Mouse (Mus musculus) urinary bladder, postnatal 14 days (tissue): ENCODE measurements around the gene Mier2.
A peak's percentile ranks its signal among the peaks of the same experiment; 100 is the strongest.

Experiments
- DNase-seq: peaks from one replicate; pipeline ENCODE4 v3.0.0; 2021; ENCODE audit warnings: low spot score

Gene Mier2

DNA sequence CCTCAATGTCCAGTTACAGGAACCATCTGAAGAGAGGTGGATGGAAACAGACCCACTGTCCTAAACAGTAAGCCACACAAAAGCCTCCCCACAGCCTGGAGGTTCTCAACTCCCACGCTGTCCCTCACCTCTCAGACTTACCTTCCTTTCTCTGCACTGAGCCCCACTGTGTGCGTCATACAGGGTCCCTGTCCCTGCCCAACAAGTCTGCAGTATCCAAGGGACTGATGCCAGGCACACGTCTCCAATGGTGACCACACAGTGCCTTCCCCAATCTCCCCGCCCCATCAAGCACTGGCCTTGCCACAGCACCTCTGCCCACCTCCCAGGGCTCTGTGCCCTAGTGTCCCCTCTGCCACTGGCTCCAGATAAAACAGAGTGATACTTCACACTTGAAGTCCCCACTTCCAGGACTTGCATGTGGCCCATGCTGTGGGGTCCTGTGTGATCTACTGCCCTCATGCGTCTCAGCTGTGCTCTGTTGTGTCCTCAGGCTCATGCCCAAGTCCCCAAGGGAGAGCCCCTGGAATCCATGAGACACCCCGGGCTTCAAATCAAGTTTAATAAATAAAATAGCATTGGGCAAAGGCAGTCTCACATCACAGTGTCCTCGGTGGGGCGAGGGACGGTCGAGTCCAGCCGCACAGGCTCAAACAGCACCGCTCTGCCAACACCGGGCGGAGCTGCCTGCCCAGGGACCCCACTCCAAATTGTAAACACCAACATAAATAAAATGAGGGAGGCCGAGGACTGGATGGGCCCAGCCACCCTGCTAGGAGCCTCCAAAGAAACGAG is 15.1 kb downstream of the Mier2 start:
- no peak for DNase-seq

DNA sequence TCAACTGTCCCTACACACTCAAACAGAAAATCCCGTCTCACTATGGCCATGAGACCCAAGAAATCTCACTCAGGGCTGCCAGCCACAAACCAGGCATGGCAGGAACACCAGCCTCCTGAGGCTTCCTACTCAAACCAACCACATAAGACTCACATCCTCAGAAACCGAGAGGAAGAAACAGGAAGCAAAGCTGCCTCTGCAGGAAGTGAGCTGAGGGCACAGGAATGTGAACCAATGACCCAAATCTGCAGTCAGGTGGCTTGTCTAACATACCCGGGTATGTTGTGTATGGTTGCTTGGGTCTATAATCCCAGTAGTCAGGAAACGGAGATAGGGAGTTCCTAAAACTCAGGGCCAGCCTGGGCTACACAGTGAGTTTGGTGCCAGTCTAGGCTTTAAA is 16.1 kb downstream of the Mier2 start:
- DNase-seq, result no peak

DNA sequence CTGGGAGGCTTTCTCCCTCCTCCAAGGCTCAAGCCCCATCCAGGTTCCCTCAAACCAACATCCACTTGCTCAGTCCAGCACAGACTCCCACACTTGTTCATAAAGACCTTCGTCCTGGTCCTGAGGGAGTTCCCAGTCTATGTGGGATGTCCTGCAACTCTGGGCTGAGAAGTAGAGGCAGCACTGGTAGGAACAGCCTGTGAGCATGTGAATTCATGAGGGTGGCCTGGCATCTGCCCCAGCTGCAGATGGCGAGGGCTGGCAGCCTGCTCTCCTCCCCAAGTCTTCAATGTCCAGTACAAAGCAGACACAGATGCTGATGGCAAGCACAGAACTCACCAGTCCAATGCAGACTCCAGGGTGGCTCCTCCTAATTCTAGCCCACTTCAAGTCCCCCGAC is 16.7 kb downstream of the Mier2 start:
- no peak for DNase-seq

DNA sequence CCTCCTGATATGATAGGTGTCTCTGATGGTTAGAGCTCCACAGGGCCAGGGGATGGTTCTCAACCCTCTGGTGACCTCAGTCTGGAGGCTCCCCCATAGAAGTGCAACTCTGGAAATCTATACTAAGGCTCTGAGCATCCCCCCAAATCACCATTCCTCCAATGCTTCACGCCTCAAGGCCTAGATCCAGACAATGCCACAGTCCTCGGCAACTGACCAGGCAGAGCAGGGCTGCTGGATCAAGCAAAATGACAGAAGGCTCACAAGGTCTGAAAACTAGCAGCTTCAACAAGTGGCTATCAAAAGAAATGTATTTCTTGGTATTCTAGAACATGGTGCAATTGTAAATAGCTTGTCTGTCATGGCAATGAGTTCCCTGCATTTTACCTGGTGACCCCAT is 17.2 kb downstream of the Mier2 start:
- DNase-seq, result no peak

DNA sequence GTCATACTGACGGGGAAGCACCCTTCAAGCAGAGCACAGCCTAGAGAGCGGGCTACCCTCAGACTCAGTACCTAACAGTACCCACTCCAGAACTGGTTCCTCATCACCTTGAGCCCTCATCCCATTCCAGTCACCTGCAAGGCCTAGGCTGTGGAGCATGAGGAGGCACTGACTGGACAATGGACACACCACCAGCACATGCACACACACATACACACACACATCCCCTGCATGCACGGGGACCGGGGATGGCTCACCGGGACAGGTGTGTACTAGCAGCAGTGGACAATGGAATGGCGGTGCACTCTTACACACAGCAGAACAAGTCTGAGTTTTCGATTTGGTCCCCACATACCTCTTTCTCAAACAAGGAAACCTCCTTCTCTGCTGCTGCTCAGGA is 17.7 kb downstream of the Mier2 start:
- DNase-seq, result no peak

DNA sequence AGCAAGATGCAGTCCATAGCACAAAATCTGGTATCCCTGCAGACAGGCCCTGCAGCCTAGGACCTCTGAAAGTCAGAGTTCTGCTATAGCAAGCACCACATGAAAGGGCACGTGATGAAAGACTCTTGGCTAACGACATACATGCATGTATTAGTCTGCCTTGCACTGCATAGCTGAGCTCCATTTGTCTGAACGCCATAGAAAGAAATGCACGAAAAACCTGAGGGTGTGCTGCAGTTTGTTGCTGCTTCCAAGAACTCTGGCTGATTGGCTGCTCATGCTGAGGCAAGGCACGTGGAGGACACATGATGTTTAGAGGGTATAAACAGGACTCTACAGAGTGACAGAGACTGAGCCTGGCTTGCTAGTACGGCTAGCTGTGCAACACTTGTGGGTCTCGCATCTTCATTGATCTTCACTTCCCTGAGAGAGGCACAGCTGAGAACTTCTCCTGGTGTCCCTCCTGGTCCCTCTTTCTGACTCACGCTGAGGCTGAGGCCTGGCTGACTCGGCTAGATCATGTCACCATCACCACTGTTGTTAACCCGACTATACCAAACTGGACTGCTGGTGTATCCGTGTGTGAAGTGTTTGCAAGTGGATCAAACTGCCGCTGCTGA is 18.4 kb downstream of the Mier2 start:
- no peak for DNase-seq

DNA sequence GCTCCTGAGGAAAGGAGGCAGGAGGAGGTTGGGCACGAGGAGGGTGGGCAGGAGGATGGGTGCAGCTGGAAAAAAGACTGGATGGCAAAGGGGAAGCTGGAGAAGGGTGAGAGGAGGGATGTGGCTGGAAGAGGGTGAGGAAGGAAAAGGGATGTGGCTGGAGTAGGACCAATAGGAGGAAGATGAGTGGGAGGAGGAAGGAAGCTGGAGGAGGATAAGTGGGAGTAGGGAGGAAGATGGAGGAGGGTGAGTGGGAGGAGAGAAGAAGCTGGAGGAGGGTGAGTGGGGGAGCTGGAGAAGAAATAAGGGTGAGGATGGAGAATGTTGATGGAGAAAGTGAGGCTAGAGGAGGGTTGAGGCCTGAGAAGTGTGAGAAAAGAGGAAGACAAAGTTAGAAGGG is 19.6 kb downstream of the Mier2 start:
- DNase-seq, result no peak

DNA sequence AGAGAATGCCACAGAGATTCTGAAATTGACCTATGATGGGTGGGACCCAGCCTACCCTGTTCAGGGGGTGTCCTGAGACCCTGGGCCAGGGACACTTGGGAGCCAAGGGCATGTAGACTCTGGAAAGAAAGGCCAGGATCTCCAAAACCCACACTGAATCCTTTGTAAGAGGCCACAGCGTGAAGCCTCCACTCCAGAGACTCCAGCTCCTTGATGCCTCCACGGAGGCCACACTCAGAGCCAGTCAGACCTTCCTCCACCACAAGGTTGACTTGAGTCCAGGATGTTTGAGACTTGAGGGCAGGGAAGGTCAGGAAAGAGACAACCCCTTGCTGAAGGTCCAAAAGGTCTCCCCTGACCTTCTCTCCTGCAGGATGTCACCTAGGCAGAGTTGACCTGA is 20.6 kb downstream of the Mier2 start:
- no peak for DNase-seq

DNA sequence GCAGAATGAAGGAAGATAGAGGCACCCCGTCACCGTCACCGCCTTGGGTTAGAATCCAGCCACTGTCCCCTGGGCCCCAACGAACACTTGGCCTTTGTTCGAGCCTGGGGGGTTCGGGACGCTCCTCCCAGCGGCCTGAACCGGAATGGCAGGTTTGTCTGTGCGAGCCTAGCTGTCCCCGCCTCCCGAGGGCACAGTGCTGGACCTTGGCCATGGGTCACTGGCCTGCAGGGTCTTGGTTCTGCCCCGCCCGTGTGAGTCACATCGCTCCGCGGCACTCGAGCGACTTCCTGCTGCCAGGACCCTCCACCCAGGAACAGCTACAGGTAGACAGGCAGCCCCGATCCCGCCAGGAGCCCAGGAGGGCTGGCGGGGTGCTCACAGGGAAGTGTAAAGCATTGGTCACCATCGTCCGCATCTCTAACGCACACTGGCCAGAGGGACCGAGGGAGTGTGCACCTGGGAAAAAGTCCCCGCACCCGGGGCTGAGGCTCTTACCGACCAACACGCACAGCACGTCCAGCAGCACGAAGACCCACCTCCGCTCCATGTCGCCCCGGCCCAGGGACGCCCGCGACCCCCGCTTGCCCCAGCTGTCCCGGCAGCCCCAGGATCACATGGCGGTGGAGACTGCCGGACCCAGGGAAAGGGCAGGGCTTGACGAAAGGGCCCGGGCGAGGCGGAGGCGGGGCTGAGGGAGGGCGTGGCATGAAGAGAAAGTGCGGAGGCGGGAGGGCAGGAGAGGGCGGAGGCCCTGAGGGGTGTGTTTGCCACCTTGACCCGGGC is 21.7 kb downstream of the Mier2 start, which contains the start of gene Plpp2:
TSS of gene Plpp2 (minus strand) at position 671 of the 786 bp plus-strand sequence.
- peak; percentile 89 for DNase-seq

DNA sequence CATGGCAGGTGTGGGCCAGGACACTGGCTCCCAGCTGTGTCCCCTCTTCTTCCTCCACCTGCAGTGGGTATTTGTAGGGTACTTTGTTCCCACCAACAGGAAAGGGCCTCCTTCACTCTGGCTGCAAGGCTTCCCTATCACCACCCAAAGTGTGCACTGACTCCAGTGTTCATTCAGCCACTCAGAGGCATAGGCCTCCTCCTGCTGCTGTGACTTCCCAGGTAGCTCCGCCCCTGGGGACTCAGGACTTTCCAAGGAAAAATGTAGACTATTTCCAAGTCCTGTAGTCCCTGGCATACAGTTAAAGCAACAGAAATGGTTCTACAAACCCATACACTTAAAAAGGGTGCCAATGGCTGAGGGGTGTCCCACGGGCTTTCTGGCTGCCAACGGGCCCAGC is 22.3 kb downstream of the Mier2 start:
- DNase-seq, result no peak

DNA sequence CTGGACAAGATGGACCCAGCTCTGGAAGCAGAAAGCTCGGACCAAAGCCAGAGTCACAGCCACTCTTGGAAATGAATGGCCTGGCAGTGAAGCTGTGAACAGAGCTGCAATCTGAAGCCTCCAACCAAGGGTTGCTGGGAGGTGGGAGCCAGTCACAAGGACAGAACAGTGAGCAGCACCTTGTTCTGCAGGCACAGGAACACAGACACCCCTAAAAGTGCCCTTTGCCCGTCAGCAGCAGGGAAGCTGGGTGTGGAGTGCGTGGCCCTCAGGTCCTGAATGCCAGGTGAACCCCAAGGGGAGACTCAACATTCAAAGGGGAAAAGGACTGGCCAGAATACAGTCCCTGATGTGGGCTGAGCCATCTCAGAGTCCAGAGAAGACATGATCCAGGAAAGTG is 23.4 kb downstream of the Mier2 start:
- DNase-seq, result no peak

DNA sequence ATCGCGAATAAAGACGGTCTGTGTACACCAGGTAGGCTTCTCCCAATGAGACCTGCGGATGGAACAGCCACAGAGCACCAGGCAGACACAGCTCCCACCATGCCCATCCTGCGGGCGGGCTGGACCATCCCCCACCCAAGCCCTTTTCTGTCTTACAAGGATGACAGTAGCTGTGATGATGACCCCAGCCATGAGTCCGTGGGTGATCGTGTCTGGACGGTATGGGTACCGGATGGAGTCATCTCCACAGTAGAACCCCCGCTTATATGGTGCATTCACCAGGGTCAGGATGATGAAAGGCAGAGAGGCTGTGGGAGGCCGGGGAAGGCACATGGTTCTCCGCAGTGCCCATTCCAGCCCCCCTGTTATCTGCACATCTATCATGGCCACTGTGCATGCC is 24.3 kb downstream of the Mier2 start:
- DNase-seq, result no peak

DNA sequence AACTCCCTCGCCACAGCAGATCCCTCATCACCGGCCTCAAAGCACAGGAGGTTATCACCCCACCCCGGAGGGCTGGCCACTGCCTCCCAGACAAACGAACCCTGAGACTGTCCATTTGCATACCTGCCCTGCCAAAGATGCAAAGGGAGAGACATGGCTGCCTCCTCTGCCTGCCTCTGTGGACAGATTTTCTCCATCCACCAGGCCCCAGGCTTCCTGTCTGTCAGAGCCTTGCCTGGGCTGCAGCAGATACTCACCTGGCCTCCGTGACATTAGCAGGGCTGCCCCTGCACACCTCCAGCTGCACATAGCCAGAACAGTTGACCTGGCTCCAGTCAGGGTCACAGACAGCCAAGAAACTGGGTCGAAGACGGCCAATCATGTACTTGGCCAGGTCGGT is 24.8 kb downstream of the Mier2 start:
- DNase-seq, result no peak

DNA sequence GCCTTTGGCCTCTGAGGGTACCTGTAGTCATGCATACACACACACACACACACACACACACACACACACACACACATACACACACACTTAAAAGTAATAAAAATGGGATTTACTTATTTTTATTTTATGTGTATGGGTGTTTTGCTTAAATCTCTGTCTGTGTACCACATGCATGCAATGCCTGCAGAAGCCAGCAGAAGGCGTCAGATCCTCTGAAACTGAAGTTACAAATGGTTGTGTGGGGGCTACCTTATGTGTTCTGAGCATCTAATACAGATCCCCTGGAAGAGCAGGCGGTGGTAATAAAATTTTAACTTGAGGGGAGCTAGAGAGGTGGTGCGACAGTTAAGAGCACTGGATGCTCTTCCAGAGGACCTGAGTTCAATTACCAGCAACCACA is 26.9 kb downstream of the Mier2 start:
- DNase-seq, result no peak

DNA sequence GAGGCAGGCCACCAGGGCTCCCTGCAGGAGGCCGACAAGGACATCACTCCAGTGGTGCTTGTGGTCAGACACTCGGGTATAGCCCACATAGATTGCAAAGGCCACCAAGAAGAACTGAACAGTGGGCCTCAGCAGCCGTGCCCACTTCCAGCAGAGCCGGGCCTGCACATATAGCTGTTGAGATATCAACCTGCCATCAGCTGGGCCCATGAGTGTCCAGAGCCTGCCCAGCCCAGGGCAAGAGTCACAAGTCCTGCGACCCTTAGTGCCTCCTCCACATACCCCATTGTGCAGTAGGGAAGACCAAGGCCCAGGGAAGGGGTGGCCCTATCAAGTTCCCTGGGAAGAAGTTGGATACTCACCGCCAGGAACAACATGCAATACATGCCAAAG is 27.6 kb downstream of the Mier2 start:
- no peak for DNase-seq

DNA sequence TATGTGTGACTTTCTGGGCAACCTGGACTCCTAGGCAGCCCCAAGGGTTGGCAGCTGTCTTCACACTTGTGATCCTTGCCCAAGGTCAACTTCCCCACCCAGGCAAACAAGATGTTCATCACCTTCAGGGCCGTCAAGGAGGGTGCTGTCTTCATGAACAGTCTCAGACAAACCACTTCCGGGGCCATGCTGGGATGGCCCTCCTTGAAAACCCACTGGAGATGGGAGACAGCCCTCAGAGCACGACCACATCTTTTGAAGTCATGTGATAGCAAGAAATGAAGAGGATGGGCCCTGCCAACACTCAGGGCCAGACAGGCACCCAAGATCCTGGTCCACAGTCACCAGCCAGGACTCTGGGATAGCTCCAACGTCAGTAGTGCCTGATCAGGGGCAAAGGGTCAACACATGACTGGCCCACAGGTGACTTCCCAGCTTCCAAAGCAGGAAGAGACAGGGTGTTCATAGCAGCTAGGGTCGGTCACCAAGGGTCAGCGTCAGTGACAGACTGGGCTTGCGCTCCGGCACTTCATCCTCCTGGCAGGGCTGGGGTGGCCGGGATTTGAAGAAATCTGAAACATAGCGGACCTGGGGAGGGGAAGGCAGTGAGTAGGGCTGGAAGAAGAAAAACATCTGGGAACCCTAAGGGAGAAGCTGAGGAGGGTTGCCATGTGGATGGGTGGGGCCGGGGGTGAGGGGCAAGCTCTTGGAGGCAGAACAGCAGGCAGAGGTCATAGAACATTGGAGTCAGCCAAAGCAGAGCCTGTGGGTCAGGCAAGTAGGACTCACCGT is 28.1 kb downstream of the Mier2 start:
- no peak for DNase-seq

DNA sequence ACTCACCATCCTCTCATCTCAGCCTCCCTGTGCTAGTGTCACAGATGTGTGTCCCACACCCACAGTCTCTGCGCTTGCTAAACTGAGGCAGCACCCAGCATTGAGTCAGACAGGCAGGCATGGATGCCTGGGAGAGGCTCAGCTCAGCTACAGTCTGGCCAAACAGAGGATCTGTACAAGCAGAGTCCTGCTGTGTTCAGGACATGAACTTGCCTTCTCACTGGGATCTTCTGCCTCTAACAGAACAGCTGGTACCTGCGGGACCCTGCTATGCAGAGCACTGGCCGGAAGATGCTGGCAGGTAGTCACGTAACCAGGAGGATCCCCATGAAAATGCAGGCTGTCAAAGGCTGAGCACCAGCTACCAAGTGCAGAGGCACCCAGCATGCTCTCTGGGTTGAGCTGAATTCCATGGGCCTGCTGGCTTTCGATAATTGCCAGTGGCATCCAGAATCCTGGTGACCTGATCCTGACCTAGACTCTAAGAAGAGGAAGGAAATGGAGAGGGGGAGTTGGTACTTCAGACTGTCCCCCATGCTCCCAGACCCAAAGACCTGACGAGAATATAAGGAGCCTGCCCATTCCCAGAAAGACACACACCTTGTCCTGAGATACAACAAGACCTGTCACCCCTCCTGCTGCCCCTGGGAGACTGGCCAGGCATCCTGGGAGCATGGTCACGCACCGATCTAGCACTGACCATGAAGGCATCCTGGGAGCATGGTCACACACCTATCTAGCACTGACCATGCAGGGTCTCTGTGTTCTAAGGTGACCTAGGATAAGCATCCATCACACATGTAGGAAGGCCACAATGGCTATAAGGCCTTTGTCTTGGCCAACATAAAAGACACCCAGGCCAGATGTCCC is 29.3 kb downstream of the Mier2 start:
- DNase-seq, result no peak

DNA sequence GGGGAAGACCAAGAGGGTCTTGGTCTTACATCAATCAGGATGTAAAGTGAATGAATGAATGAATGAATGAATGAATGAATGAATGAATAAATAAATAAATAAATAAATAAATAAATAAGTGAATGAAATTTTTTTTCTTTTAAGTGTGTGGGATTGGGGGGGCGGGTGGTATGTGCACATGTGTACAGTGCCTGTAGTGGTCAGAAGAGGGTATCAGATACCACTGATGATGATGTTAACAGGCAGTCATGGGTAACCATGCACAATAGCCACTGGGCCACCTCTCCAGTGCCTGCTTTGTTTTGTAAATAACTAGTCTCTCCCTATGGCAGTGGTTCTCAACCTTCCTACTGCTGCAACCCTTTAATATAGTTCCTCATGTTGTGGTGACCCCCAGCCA is 30.6 kb downstream of the Mier2 start:
- DNase-seq, result no peak

DNA sequence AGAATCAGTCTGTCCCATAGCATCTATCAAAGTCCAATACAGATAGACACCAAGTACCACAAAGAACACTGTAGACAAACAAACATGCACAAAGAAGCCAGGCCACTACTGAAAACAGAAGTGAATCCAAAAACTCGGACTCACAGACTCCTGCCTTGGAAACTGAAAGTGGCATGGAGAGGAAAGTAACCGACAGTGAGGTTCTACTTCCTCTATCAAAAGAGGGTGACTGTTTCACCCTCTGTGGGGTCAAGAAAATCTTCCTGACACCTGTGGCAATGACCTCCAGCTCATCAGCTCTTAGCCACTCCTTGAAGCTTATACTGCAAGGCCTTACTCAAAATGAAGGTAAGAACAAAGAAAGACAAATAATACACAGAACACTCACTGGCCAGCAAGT is 48.3 kb downstream of the Mier2 start:
- no peak for DNase-seq

DNA sequence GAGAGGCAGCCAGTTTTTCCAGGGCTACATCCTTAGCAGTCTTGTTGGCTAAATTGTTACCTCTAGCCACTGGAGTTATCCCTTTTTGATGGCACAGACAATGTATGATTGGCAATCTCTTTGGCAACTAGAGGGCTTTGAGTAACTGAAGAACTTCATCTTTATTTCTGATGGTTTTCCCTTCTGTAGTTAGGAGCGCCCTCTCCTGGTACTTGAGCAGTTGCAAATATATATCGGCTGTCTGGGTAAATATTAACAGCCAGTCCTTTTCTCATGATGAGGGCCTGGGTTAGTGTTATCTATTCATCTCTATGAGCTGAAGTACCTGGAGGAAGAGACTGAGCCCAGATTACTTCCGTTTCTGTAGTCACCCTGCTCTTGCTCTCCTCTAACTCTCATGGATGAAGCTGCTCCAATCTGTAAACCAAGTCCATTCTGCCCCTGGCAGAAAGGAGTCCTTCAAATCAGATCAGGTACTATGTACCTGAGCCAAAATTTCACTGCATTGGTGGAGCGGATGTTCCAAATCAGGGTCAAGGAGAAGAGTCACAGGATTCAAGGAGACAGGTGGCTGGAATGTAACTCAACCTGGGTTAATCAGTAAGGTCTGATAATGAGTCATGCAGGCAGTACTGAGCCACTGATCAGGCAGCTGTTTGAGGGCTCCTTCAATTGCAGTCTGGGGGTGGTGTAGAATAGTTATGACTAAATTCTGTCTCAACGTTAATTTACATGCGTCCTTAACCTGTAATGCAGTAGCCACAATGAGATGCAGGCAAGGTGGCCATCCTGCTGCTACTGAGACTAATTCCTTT is 52.0 kb downstream of the Mier2 start:
- DNase-seq, result no peak
